17 mouse cellular contexts compared by ENCODE assay signal in genomic region chr3:127260007-127260785, GRCm38 (mm10).
DNase-seq lines count a peak whose midpoint lies in the region; ATAC-seq and TF ChIP-seq lines count a peak whose summit lies in the region.
"Had no signal": no experiment of that assay in that cellular context is flagged by ENCODE, and none has a peak within 500 bp of the region (broad histone marks: within the 10 kb centered on the region; RNA-seq: fewer than 3 reads in every experiment).

No protein-coding gene starts in this region.

- WGBS in hindbrain, embryonic 10.5 days, result 46% methylated on average over 15 of the region's 15 CpGs
- WGBS in hindbrain, postnatal 0 days, result 42% methylated on average over 15 of the region's 15 CpGs
- 64% methylated on average over 15 of the region's 15 CpGs for WGBS in forebrain, embryonic 15.5 days
- WGBS in midbrain, embryonic 15.5 days, result 39% methylated on average over 15 of the region's 15 CpGs

- no peak overlapping the region for H3K4me3 ChIP-seq in hindbrain, embryonic 10.5 days
- no peak overlapping the region for H3K4me3 ChIP-seq in hindbrain, postnatal 0 days (ENCODE audit: low read length)
- no peak overlapping the region for H3K4me3 ChIP-seq in forebrain, embryonic 15.5 days
- no peak overlapping the region for H3K4me3 ChIP-seq in midbrain, embryonic 15.5 days
- H3K4me3 ChIP-seq: embryonic facial prominence, embryonic 10.5 days; erythroblast, embryonic 14.5 days had no signal

- TF ChIP-seq CTCF in hindbrain, postnatal 0 days (IDR thresholded peaks at IDR 0.05; ENCODE audit: low read depth), result no peak

- H3K4me2 ChIP-seq in hindbrain, postnatal 0 days (ENCODE audit: low read depth, low read length), result no peak overlapping the region
- no peak overlapping the region for H3K4me2 ChIP-seq in forebrain, embryonic 15.5 days (replicated peaks)
- H3K4me2 ChIP-seq in midbrain, embryonic 15.5 days, result peak overlapping the region; percentile 19; the same call in 1 of the 2 replicates

- H3K27me3 ChIP-seq in hindbrain, embryonic 10.5 days (ENCODE audit: insufficient read depth, poor library complexity, severe bottlenecking), result no peaks in the 10 kb centered on the region
- H3K27me3 ChIP-seq in hindbrain, postnatal 0 days (ENCODE audit: insufficient read depth, low read length), result no peaks in the 10 kb centered on the region
- no peaks in the 10 kb centered on the region for H3K27me3 ChIP-seq in forebrain, embryonic 15.5 days
- H3K27me3 ChIP-seq in midbrain, embryonic 15.5 days (replicated peaks), result no peaks in the 10 kb centered on the region

- no peaks in the 10 kb centered on the region for H3K36me3 ChIP-seq in hindbrain, embryonic 10.5 days
- H3K36me3 ChIP-seq in hindbrain, postnatal 0 days (ENCODE audit: insufficient read depth, low read length), result no peaks in the 10 kb centered on the region
- no peaks in the 10 kb centered on the region for H3K36me3 ChIP-seq in forebrain, embryonic 15.5 days
- H3K36me3 ChIP-seq in midbrain, embryonic 15.5 days (replicated peaks), result no peaks in the 10 kb centered on the region
- H3K36me3 ChIP-seq: embryonic facial prominence, embryonic 10.5 days had no signal

- no peak for DNase-seq in hindbrain, embryonic 10.5 days (ENCODE audit: low spot score)
- DNase-seq in hindbrain, postnatal 0 days (ENCODE audit: low spot score), result no peak
- DNase-seq in embryo, embryonic 10.5 days (ENCODE audit: low spot score), result peak; percentile 26
- no peak for DNase-seq in urinary bladder, adult 2 months (ENCODE audit: low spot score)
- no peak for DNase-seq in testis, postnatal 10 days (ENCODE audit: low spot score)
- DNase-seq: cerebellum, adult 18-20 months; layer of hippocampus, adult 9-11 months; liver; lung, adult 2 months; right cerebral cortex, postnatal 14 days; thymus, adult 18-20 months had no signal

- H3K27ac ChIP-seq in hindbrain, embryonic 10.5 days, result peak overlapping the region; percentile 56; the same call in 1 of the 2 replicates
- H3K27ac ChIP-seq in hindbrain, postnatal 0 days, result no peak overlapping the region
- peak overlapping the region; percentile 11; the same call in 1 of the 2 replicates for H3K27ac ChIP-seq in forebrain, embryonic 15.5 days (replicated peaks)
- peak overlapping the region; percentile 63 for H3K27ac ChIP-seq in midbrain, embryonic 15.5 days
- H3K27ac ChIP-seq: embryonic facial prominence, embryonic 10.5 days; macrophage had no signal

- no peak for ATAC-seq in hindbrain, postnatal 0 days
- no peak for ATAC-seq in forebrain, embryonic 15.5 days (replicated peaks)
- peak; percentile 49; the same call in 1 of the 2 replicates for ATAC-seq in midbrain, embryonic 15.5 days (replicated peaks)

- no peaks in the 10 kb centered on the region for H3K9me3 ChIP-seq in hindbrain, embryonic 10.5 days
- H3K9me3 ChIP-seq in hindbrain, postnatal 0 days (ENCODE audit: low read length), result no peaks in the 10 kb centered on the region
- no peaks in the 10 kb centered on the region for H3K9me3 ChIP-seq in forebrain, embryonic 15.5 days
- H3K9me3 ChIP-seq in midbrain, embryonic 15.5 days, result no peaks in the 10 kb centered on the region
- H3K9me3 ChIP-seq: embryonic facial prominence, embryonic 10.5 days; G1E had no signal

- H3K4me1 ChIP-seq in hindbrain, embryonic 10.5 days (replicated peaks), result peaks cover 37% of the 10 kb centered on the region
- peaks cover 11% of the 10 kb centered on the region for H3K4me1 ChIP-seq in hindbrain, postnatal 0 days (ENCODE audit: insufficient read depth, low read length)
- peaks cover 28% of the 10 kb centered on the region for H3K4me1 ChIP-seq in forebrain, embryonic 15.5 days
- H3K4me1 ChIP-seq in midbrain, embryonic 15.5 days, result peaks cover 26% of the 10 kb centered on the region

- H3K9ac ChIP-seq in hindbrain, postnatal 0 days (replicated peaks; ENCODE audit: low read length), result no peak overlapping the region
- H3K9ac ChIP-seq in forebrain, embryonic 15.5 days (replicated peaks), result no peak overlapping the region
- H3K9ac ChIP-seq in midbrain, embryonic 15.5 days, result no peak overlapping the region
